Mouse (Mus musculus): ENCODE data around the gene Tspan7.

The Tspan7 gene

GRCm38 (mm10) chrX:10516925-10517324, 32.0 kb downstream of the Tspan7 start:
- no peak for TF ChIP-seq GATA4 (IDR thresholded peaks at IDR 0.05; ENCODE audit: insufficient replicate concordance, low read length)

GRCm38 (mm10) chrX:10517756-10518155, 32.8 kb downstream of the Tspan7 start:
- TF ChIP-seq GATA4 (IDR thresholded peaks at IDR 0.05; ENCODE audit: insufficient replicate concordance, low read length): no peak

DNA sequence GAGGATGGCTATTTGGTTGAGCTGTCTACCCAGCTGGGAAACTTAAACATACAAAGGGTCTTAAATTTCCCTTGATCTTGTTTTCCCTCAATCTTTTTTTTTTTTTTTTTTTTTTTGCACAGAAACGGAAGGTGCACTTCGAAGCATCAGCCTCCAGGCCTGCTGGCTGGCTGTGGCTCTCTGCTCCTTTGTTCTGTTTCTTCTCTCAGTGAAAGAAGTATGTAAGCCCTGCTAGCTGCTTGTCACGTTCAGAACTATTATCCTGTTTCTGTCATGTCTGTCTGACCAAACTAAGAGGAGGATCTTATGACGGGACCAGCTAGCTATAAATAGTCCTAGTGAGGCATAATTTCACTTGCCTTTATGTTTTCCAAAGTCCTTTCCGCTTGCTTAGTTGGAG, 33.6 kb downstream of the Tspan7 start:
- TF ChIP-seq GATA4 (IDR thresholded peaks at IDR 0.05; ENCODE audit: insufficient replicate concordance, low read length): no peak

DNA sequence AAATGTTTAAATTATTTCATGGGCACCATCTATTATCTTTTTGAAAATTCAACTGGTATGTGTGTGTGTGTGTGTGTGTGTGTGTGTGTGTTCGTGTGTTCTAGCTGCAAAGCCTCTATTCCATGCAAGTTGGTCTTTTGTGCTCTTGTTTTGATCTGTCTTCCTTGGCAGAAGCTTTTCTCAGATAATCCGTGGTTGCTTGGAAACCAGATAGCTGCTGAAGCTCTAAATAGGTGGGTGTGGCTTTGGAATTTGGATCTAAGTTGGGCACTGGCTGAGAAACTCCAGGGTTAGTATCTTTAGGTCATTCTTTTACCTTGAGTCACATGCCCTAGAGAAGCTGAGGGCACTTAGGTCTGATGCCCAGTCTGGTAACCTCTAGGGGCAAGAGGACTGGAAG, 50.5 kb downstream of the Tspan7 start:
- no peak for TF ChIP-seq GATA4 (IDR thresholded peaks at IDR 0.05; ENCODE audit: insufficient replicate concordance, low read length)

- TF ChIP-seq GATA4 (IDR thresholded peaks at IDR 0.05; ENCODE audit: insufficient replicate concordance, low read length): no peak
These were observed 54.1 kb downstream of the Tspan7 start for GRCm38 (mm10) chrX:10539009-10539408.

- TF ChIP-seq GATA4 (IDR thresholded peaks at IDR 0.05; ENCODE audit: insufficient replicate concordance, low read length): no peak
These were observed 54.7 kb downstream of the Tspan7 start for GRCm38 (mm10) chrX:10539482-10540166.

- no peak for TF ChIP-seq GATA4 (IDR thresholded peaks at IDR 0.05; ENCODE audit: insufficient replicate concordance, low read length)
These were observed 61.9 kb downstream of the Tspan7 start for GRCm38 (mm10) chrX:10546840-10547239.

GRCm38 (mm10) chrX:10549708-10550107, 64.8 kb downstream of the Tspan7 start:
- no peak for TF ChIP-seq GATA4 (IDR thresholded peaks at IDR 0.05; ENCODE audit: insufficient replicate concordance, low read length)

GRCm38 (mm10) chrX:10556899-10557298, 71.9 kb downstream of the Tspan7 start:
- TF ChIP-seq GATA4 (IDR thresholded peaks at IDR 0.05; ENCODE audit: insufficient replicate concordance, low read length): peak; percentile 69; the same call in 1 of the 2 replicates

- TF ChIP-seq GATA4 (IDR thresholded peaks at IDR 0.05; ENCODE audit: insufficient replicate concordance, low read length): no peak
These were observed 72.6 kb downstream of the Tspan7 start for GRCm38 (mm10) chrX:10557596-10557995.

GRCm38 (mm10) chrX:10558625-10559024, 73.7 kb downstream of the Tspan7 start:
- no peak for TF ChIP-seq GATA4 (IDR thresholded peaks at IDR 0.05; ENCODE audit: insufficient replicate concordance, low read length)

DNA sequence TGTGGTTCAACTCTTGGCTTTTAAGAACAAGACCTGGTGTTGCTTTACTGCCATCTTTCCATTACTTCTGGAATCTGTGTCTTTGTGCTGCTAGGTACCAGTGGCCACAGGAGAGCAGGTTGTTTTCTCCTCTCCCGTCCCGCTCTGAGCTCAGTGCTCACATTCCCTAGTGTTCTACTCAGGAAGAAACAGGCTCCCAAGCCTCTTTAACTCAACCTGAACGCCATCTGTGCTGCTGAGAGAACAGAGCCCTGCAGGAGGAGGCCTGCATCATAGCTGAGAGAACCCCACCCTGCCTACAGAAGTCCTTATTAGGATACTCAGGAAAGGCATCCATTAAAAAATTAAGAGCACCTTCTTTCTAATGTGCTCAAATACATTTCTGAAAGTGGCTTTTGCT, 80.9 kb downstream of the Tspan7 start:
- TF ChIP-seq GATA4 (IDR thresholded peaks at IDR 0.05; ENCODE audit: insufficient replicate concordance, low read length): no peak

GRCm38 (mm10) chrX:10574523-10574922, 89.6 kb downstream of the Tspan7 start:
- TF ChIP-seq GATA4 (IDR thresholded peaks at IDR 0.05; ENCODE audit: insufficient replicate concordance, low read length): no peak

GRCm38 (mm10) chrX:10575406-10575805, 90.4 kb downstream of the Tspan7 start:
- no peak for TF ChIP-seq GATA4 (IDR thresholded peaks at IDR 0.05; ENCODE audit: insufficient replicate concordance, low read length)

DNA sequence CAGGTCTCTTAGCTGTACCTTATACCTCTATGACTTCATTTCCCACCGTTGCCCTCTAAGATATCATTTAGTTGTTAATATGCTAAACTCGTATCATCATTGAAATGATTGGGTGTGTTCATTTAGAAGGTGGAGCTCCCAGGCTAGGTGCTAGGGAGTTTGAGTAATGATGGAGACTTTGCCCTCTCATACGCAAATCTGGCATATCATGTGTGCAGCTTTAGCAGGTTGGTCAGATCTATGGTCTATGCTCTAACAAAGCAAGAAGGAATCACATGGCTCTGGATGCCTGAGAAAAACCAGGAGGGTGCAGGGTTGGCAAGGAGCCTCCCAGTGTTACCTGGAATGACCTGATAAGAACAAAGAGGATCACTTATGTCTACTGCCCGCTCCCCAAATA, 91.4 kb downstream of the Tspan7 start:
- TF ChIP-seq GATA4 (IDR thresholded peaks at IDR 0.05; ENCODE audit: insufficient replicate concordance, low read length): no peak

DNA sequence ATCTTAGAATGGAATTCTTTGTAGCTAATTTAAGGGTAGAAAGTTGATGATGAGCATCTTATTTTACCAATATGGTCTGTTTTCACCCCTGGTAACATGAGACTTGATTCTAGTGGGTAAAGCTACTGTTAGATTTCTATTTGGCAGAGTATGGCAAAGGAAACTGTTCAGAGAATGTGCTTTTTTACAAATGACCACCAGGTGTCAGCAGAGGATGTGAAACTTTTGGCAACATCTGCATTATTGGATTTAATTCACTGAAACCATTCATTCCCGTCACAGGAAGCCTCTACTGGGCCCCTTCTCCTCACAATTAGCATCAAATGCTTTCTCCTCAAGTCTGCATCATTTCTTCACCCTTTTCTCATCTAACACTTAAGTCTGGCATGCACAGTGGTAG, 92.4 kb downstream of the Tspan7 start:
- no peak for TF ChIP-seq GATA4 (IDR thresholded peaks at IDR 0.05; ENCODE audit: insufficient replicate concordance, low read length)

GRCm38 (mm10) chrX:10582731-10583130, 97.8 kb downstream of the Tspan7 start:
- TF ChIP-seq GATA4 (IDR thresholded peaks at IDR 0.05; ENCODE audit: insufficient replicate concordance, low read length): no peak

All from liver, adult (tissue).